Mouse (Mus musculus): ENCODE results near the gene Smlr1.

DNA sequence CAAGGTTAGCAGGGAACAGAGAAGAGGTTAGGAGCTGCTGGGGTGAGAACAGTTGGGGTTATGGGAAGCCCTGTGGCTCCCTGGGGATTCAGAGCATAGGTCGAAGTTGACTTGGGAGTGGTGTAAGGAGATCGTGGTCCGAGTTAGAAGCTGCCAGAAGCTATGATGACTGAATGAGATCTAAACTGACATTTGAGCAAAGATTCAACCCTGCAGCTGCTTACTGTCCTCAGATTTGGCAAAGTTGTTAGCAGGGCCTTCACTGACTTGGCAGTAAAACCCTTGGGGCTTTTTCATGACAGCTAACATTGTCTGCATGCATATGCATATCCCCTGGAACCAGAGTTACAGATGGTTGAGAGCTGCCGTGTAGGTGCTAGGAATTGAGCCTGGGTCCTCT is 9.9 kb downstream of the Smlr1 start:
- no peak for TF ChIP-seq CTCF (IDR thresholded peaks at IDR 0.05; ENCODE audit: low read depth, low read length)
- no peak for TF ChIP-seq POLR2AphosphoS5 (IDR thresholded peaks at IDR 0.05; ENCODE audit: insufficient replicate concordance, low read depth, low read length)
- no peak for TF ChIP-seq GATA2 (IDR thresholded peaks at IDR 0.05; ENCODE audit: borderline replicate concordance, low read depth, low read length)
- no peak for TF ChIP-seq TAL1 (conservative IDR thresholded peaks at IDR 0.05; ENCODE audit: low read depth, low read length)

Data from G1E (cell line).